Mouse (Mus musculus) lung, postnatal 0 days (tissue): ENCODE data around the gene Ppm1l. TPM values are rescaled to one million over a fixed set of nuclear protein-coding genes. Genes with fewer than 3 reads are reported as not detected.

Source experiments
- ATAC-seq: fragments of 200-750 bp; cut with Nextera tagmentation; 2 replicates; pipeline ENCODE4 v1.8.0; 2017; ENCODE audit warnings: moderate library complexity
- DNase-seq: peaks from one replicate; pipeline ENCODE4 v3.0.0-alpha.2; 2016; ENCODE audit warnings: low spot score
- H3K27ac ChIP-seq: fragments of 300-500 bp; sonication (generic); 2 replicates; pipeline ENCODE4 v1.5.1; 2014; ENCODE audit warnings: antibody characterized with exemption, mild to moderate bottlenecking, low read length, mixed read lengths
- H3K27me3 ChIP-seq: fragments of 300-500 bp; sonication (generic); replicated peaks from 2 replicates; pipeline ENCODE4 v1.6.1; 2014; ENCODE audit warnings: low read length, mixed read lengths; ENCODE audit not compliant: insufficient read depth
- H3K36me3 ChIP-seq: fragments of 300-500 bp; sonication (generic); 2 replicates; pipeline ENCODE4 v1.6.1; 2014; ENCODE audit warnings: low read length, mixed read lengths; ENCODE audit not compliant: insufficient read depth
- H3K4me1 ChIP-seq: fragments of 300-500 bp; sonication (generic); 2 replicates; pipeline ENCODE4 v1.6.1; 2014; ENCODE audit warnings: antibody characterized with exemption, low read depth, low read length, mixed read lengths; ENCODE audit not compliant: insufficient read depth
- H3K4me2 ChIP-seq: fragments of 300-500 bp; sonication (generic); replicated peaks from 2 replicates; pipeline ENCODE4 v1.6.1; 2014; ENCODE audit warnings: low read depth, mild to moderate bottlenecking, low read length, moderate library complexity, mixed read lengths
- H3K4me3 ChIP-seq: fragments of 300-500 bp; sonication (generic); 2 replicates; pipeline ENCODE4 v1.5.1; 2014; ENCODE audit warnings: low read depth, low read length
- H3K9ac ChIP-seq: fragments of 300-500 bp; sonication (generic); replicated peaks from 2 replicates; pipeline ENCODE4 v1.6.1; 2014; ENCODE audit warnings: low read depth, mild to moderate bottlenecking
- H3K9me3 ChIP-seq: fragments of 300-500 bp; sonication (generic); 2 replicates; pipeline ENCODE4 v1.6.1; 2016; ENCODE audit warnings: low read length, mixed read lengths
- CTCF ChIP-seq: IDR thresholded peaks from 2 replicates; pipeline ENCODE4 v1.5.1; 2016; ENCODE audit warnings: antibody characterized with exemption, mild to moderate bottlenecking
- EP300 ChIP-seq: IDR thresholded peaks from 2 replicates; pipeline ENCODE4 v1.6.1; 2016; ENCODE audit warnings: antibody characterized with exemption, mild to moderate bottlenecking, control low read depth
- WGBS: fragments of 180-500 bp; shearing (Covaris S2); extraction: QIAGEN DNeasy Blood & Tissue Kit; methylation state at CpG from one replicate; pipeline ENCODE4 v1.1.7; 2014; 5-methylcytosine and 5-hydroxymethylcytosine counted together
- polyA plus RNA-seq: library from polyadenylated mRNA; unstranded; fragments of >200 nt; fragmentation: Nextera tagmentation; extraction: Ambion mirVana; gene quantifications from 2 replicates; pipeline ENCODE4 v1.2.1, GENCODE M21; 2015

The Ppm1l gene
- polyA plus RNA-seq, 1 experiment from 2014 or later, result 5.8 TPM

DNA sequence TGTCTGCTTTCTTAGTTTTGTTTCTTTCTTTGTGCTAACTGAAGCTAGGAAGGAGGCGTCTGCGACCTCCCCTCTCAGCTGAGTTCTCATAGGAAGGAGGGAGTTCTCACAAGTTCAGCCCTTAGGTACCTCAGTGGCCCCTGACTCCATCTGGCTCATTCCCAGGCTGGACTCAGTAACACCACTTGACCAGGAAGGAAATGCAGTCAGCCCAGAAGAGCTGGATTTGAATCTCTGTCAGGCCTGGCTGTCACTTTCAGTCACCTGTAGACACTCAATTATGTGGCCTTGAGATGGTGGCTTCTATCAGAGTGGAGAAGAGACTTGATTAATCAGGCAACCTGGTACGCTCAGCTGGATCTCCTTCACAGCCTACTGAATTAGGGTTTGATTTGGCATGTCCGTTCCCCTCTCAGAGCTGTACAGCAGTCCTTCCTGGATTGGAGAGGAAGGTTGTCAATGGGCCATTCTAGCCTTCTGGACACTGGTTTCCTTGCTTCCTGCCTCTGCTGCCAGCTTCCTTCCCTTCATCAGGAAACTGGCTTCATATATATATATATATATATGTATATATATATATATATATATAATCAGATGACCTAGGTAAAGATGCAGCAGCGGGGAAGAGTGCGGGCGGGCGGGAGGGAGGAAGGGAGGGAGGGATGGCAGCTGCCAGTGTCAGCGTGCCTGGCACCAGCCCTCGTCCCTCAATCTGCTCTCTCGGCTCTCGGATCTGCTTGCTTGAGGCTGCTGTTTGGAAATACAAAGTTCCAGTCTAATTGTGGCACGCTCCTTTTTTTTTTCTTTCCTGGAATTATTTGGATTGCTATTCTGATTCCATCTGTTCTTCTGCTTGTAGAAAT is 45.1 kb downstream of the Ppm1l start:
- no peak overlapping the region for H3K4me3 ChIP-seq
- H3K36me3 ChIP-seq, result no peaks in the 10 kb centered on the region
- H3K27ac ChIP-seq, result no peak overlapping the region
- H3K9ac ChIP-seq, result no peak overlapping the region
- TF ChIP-seq CTCF (no peak), EP300 (no peak)
- no peaks in the 10 kb centered on the region for H3K9me3 ChIP-seq
- DNase-seq (peak; percentile 30), ATAC-seq (no peak)
- 68% methylated on average over 13 of the region's 13 CpGs for WGBS
- no peaks in the 10 kb centered on the region for H3K4me1 ChIP-seq
- no peak overlapping the region for H3K4me2 ChIP-seq
- H3K27me3 ChIP-seq, result no peaks in the 10 kb centered on the region

DNA sequence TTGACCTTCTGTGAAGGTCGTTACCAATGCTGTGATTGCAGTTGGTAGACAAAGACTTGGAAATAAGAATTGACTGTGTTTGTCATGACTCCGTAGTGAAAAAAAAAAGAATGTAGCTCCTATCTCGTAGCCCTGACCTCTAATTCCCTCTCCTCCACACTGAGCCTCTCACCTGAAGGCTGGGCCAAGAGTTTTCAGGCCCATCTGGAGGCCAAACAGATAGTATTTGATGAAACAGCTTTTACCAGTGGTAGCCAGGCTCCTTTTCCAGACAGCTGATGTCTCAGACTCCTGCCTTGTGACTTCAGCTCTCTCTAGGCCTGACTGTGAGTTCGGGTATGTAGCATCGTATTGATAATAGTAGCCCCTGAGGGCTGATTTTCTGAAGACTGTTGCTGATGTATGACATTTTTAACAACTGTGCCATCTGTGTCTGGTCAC is 45.7 kb downstream of the Ppm1l start:
- DNase-seq (no peak), ATAC-seq (no peak)
- H3K4me3 ChIP-seq, result no peak overlapping the region
- no peak overlapping the region for H3K4me2 ChIP-seq
- H3K27me3 ChIP-seq, result no peaks in the 10 kb centered on the region
- 70% methylated on average over 5 of the region's 5 CpGs for WGBS
- no peaks in the 10 kb centered on the region for H3K4me1 ChIP-seq
- no peak overlapping the region for H3K9ac ChIP-seq
- H3K27ac ChIP-seq, result no peak overlapping the region
- H3K9me3 ChIP-seq, result no peaks in the 10 kb centered on the region
- no peaks in the 10 kb centered on the region for H3K36me3 ChIP-seq
- TF ChIP-seq CTCF (no peak), EP300 (no peak)

DNA sequence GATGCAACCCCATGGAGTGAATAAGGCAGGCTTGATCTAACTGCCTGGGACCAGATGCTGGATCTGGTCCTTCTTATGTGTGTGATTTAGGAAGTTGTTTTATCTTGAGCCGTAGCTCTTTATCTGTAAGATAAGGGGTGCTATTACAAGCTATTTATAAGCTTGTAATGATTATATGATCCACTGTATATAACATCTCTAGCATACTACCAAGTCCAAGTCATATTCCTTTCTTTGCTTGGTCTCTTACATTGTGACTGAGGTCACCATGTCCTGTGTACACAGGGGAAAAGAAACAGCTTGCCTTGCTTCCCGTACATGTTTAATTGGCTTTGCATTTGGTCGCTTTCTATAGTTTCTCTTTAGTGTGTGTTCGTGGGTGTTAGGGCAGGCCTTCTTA is 46.2 kb downstream of the Ppm1l start:
- WGBS, result 61% methylated on average over 4 of the region's 4 CpGs
- H3K4me2 ChIP-seq, result no peak overlapping the region
- H3K9ac ChIP-seq, result no peak overlapping the region
- no peak for TF ChIP-seq CTCF
- TF ChIP-seq EP300, result no peak
- H3K9me3 ChIP-seq, result no peaks in the 10 kb centered on the region
- no peaks in the 10 kb centered on the region for H3K36me3 ChIP-seq
- no peak for ATAC-seq
- no peaks in the 10 kb centered on the region for H3K27me3 ChIP-seq
- DNase-seq, result no peak
- H3K4me3 ChIP-seq, result no peak overlapping the region
- H3K4me1 ChIP-seq, result no peaks in the 10 kb centered on the region
- no peak overlapping the region for H3K27ac ChIP-seq

DNA sequence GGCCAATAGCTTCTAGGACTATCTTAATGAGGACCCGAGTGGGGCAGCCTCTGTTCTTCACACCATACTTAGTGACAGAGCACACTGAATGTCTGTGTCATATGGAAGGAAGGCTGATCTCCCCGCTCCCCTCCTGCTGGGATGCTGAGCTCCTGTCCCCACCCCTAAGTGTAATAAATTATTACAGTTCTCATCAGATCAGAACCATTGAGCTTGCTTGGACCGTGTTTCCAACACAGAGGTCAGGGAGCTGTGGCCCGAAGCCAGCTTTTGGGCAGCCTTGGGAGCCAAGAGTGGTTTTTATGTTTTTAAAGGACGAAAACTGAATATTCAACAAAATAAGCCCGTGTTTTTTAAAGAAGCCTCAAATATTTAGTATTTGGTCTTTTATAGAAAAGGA is 47.5 kb downstream of the Ppm1l start:
- no peak for ATAC-seq
- Histone ChIP-seq H3K27ac (no peak overlapping the region), H3K36me3 (no peaks in the 10 kb centered on the region), H3K27me3 (no peaks in the 10 kb centered on the region), H3K4me3 (no peak overlapping the region), H3K9me3 (no peaks in the 10 kb centered on the region), H3K4me1 (no peaks in the 10 kb centered on the region), H3K9ac (no peak overlapping the region), H3K4me2 (no peak overlapping the region)
- no peak for DNase-seq
- 75% methylated on average over 6 of the region's 6 CpGs for WGBS
- TF ChIP-seq EP300, result no peak
- no peak for TF ChIP-seq CTCF

DNA sequence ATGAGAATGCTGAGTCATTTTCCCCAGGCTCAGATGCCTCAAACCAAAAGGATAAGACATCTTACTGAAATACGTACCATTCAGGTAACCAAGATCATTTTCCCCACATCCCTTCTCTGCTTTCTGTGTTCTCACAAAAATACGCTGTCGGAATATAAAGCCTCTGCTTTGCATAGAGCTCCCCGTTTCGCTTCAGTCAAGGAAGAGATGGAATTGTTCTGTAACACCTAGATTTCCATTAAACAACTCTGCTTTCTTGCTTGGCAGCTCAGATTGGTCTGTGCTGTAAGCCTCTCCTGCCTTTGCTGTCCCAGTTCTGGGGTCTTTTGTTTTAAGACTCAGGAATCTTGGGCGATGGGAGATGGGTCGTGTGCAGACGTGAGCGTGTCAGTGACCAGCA is 51.3 kb downstream of the Ppm1l start:
- whole genome bisulfite sequencing, result 91% methylated on average over 9 of the region's 9 CpGs
- no peak overlapping the region for H3K4me3 ChIP-seq
- no peak overlapping the region for H3K27ac ChIP-seq
- H3K36me3 ChIP-seq, result no peaks in the 10 kb centered on the region
- DNase-seq (no peak), ATAC-seq (no peak)
- TF ChIP-seq CTCF, result no peak
- TF ChIP-seq EP300, result no peak
- H3K9ac ChIP-seq, result no peak overlapping the region
- H3K4me2 ChIP-seq, result no peak overlapping the region
- no peaks in the 10 kb centered on the region for H3K9me3 ChIP-seq
- no peaks in the 10 kb centered on the region for H3K27me3 ChIP-seq
- no peaks in the 10 kb centered on the region for H3K4me1 ChIP-seq

DNA sequence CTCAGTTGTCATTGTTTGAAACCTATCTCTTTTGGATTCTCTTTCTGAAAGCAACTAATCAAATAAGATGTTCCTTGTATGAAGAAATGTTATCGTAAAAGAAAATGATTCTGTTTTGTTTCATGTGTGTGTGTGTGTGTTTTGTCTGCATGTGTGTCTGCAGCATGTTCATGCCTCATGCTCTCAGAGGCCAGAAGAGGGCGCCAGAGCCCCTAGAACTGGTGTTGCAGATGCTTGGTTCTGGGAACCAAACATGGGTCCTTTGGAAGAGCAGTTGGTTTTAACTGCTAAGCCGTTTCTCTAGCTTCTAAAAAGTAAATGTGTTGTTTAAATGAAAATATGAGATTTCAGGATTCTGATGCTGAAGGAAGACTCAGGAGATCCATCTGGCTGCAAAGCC is 56.1 kb downstream of the Ppm1l start:
- no peak for ATAC-seq
- H3K9me3 ChIP-seq, result no peaks in the 10 kb centered on the region
- H3K27me3 ChIP-seq, result no peaks in the 10 kb centered on the region
- WGBS, result 84% methylated on average over 3 of the region's 3 CpGs
- no peaks in the 10 kb centered on the region for H3K4me1 ChIP-seq
- no peak overlapping the region for H3K4me2 ChIP-seq
- no peak overlapping the region for H3K4me3 ChIP-seq
- no peak overlapping the region for H3K9ac ChIP-seq
- TF ChIP-seq CTCF, result peak; percentile 38
- TF ChIP-seq EP300, result no peak
- H3K27ac ChIP-seq, result no peak overlapping the region
- no peaks in the 10 kb centered on the region for H3K36me3 ChIP-seq
- no peak for DNase-seq
